Mouse (Mus musculus) heart, adult 2 months (tissue): ENCODE results near the gene Gnpda2. TPM values are rescaled to one million over a fixed set of nuclear protein-coding genes. Genes with fewer than 3 reads are reported as not detected.
A peak's percentile ranks its signal among the peaks of the same experiment; 100 is the strongest.

ENCODE experiments used
- DNase-seq, 2 experiments: peaks; one replicate each; pipeline ENCODE4 v3.0.0; 2021
- H3K27ac ChIP-seq: fragments of 200-600 bp; 2 replicates; pipeline ENCODE4 v1.8.1; 2022
- H3K27me3 ChIP-seq: fragments of 200-500 bp; 2 replicates; pipeline ENCODE4 v1.6.1; 2012; ENCODE audit warnings: mild to moderate bottlenecking, low read length, inconsistent platforms, mixed read lengths; ENCODE audit not compliant: control insufficient read depth, insufficient read depth
- H3K36me3 ChIP-seq: fragments of 200-500 bp; 2 replicates; pipeline ENCODE4 v1.6.1; 2012; ENCODE audit warnings: low read length, inconsistent platforms; ENCODE audit not compliant: control insufficient read depth, insufficient read depth
- H3K4me1 ChIP-seq: fragments of 200-500 bp; 2 replicates; pipeline ENCODE4 v1.6.1; 2011; ENCODE audit warnings: low read length; ENCODE audit not compliant: control insufficient read depth, insufficient read depth
- H3K4me3 ChIP-seq: fragments of 200-600 bp; 2 replicates; pipeline ENCODE4 v1.8.1; 2022
- H3K79me2 ChIP-seq: fragments of 200-500 bp; replicated peaks from 2 replicates; pipeline ENCODE4 v1.6.1; 2012; ENCODE audit warnings: mild to moderate bottlenecking, inconsistent platforms, low read length, moderate library complexity, mixed read lengths; ENCODE audit not compliant: control insufficient read depth, insufficient read depth
- H3K9ac ChIP-seq: fragments of 200-500 bp; 2 replicates; pipeline ENCODE4 v1.6.1; 2012; ENCODE audit warnings: low read depth, mild to moderate bottlenecking, control low read depth, inconsistent platforms, low read length, mixed read lengths
- CTCF ChIP-seq: fragments of 200-600 bp; IDR thresholded peaks from 2 replicates; pipeline ENCODE4 v1.8.1; 2022; ENCODE audit warnings: antibody characterized with exemption, mild to moderate bottlenecking, moderate library complexity
- EP300 ChIP-seq: fragments of 200-500 bp; IDR thresholded peaks from 2 replicates; pipeline ENCODE4 v1.6.1; 2011; ENCODE audit warnings: low read depth, low read length, control low read depth; ENCODE audit not compliant: insufficient read depth
- POLR2A ChIP-seq: fragments of 200-500 bp; IDR thresholded peaks from 2 replicates; pipeline ENCODE4 v1.6.1; 2011; ENCODE audit warnings: mild to moderate bottlenecking, low read depth, low read length, control low read depth; ENCODE audit not compliant: insufficient read depth
- WGBS: fragments of 180-500 bp; shearing (Covaris S2); methylation state at CpG from one replicate; pipeline ENCODE4 v1.1.7; 2018; 5-methylcytosine and 5-hydroxymethylcytosine counted together
- intact Hi-C: fragments of 180-260 bp; cut with DNase I; formaldehyde crosslinking; loops from one replicate; pipeline ENCODE4 v1.15.1; 2025
- polyA plus RNA-seq: library from polyadenylated mRNA; depleted of rRNA; stranded (reverse); fragments of >200 nt; gene quantifications from 2 replicates; pipeline ENCODE4 v1.2.3, GENCODE M21; 2012; rRNA removed
- total RNA-seq, 2 experiments: library from RNA; stranded (reverse); gene quantifications; 2 replicates each; pipeline ENCODE4 v1.2.3; 2021

The Gnpda2 gene
- total and polyA plus RNA-seq, 3 experiments, result 9.4 to 11.4 (median 11.1) TPM

GRCm38 (mm10) chr5:69557404-69557935, 34.7 kb downstream of the Gnpda2 start:
- H3K4me3 ChIP-seq, result peak overlapping the region; percentile 93
- 10% methylated on average over 16 of the region's 16 CpGs for WGBS
- H3K27ac ChIP-seq, result peak overlapping the region; percentile 94
- TF ChIP-seq EP300, result no peak
- H3K9ac ChIP-seq, result peak overlapping the region; percentile 94
- no peaks in the 10 kb centered on the region for H3K27me3 ChIP-seq
- intact Hi-C loops, result loop anchor here (2.0 kb wide), 1 partner anchor 33 kb away; no protein-coding TSS in a partner anchor
- H3K4me1 ChIP-seq, result no peaks in the 10 kb centered on the region; the same call in none of the 2 replicates
- no peak for DNase-seq
- peaks cover 7% of the 10 kb centered on the region for H3K36me3 ChIP-seq
- no peaks in the 10 kb centered on the region for H3K79me2 ChIP-seq

DNA sequence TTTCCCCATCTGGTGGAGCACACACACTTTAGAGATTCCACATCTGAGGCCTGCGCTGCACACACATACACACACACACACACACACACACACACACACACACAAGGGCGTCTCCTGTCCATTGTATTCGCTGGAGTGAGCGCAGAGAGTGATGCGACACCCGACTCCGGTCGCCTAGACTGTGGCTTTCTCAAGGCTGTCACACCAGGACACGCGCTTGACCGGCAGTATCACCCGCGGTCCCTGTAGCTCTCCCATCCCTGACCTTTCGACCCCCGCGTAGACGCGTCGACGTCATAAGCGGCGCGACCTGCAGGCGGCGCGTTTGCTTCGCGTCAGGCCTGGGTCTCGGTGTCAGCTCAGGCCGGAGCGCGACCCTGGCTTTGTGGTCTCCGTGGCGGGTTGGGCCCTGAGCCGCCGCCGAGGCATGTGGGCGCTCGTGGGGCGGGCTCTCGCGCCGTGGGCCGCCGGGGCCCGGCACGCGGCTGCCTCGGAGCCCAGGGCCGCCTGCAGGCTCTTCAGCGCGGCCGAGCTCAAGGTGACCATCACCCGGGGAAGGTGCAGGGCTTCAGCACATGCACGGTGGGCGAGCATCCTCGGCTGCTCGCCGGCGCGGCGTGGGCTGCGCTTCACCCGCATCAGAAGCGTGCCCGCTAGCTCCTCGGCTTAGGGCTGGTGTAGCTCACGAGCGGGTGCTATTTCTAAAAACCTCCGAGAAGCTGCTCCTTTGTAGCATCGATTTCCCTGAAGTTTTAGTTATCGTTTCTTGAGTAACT, 35.3 kb downstream of the Gnpda2 start, which contains the start of gene Guf1:
Gene Guf1, plus strand, starts transcription at position 296 of the 776 bp plus-strand sequence.
- intact Hi-C loops, result loop anchor here (2.0 kb wide), 1 partner anchor 34 kb away; no protein-coding TSS in a partner anchor
- TF ChIP-seq CTCF (peak; percentile 40), EP300 (0 out of 2 replicates have a peak, but pooled peaks have one; percentile 68), POLR2A (peak; percentile 89)
- Histone ChIP-seq H3K79me2 (no peaks in the 10 kb centered on the region), H3K9ac (peak within 1 kb of the TSS; percentile 94), H3K4me1 (no peaks in the 10 kb centered on the region; the same call in none of the 2 replicates), H3K27me3 (no peaks in the 10 kb centered on the region), H3K27ac (peak within 1 kb of the TSS; percentile 94), H3K4me3 (peak within 1 kb of the TSS; percentile 93), H3K36me3 (peaks cover 7% of the 10 kb centered on the region)
- DNase-seq, result peak; percentile 94 to 99
- under 1% methylated on average over 72 of the region's 72 CpGs for WGBS

DNA sequence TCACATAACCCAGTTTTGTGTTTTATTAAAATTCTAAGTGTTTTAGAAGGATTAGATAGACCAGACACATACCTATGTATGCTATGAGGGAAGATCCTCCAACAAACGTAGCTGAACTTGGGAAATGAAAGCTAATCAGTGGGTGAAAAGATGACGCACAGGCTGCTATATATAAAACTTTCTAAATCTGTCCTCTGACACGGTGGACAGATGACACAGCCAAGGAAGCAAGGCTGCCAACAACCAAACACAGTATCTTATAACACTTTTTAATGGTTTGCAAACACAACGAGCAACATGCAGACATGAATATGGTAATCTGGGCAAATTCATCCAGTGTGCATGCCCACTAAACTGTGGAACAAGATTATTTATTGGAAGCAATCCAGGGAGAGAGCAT, 49.7 kb downstream of the Gnpda2 start, which contains the start of gene Yipf7:
Gene Yipf7, minus strand, starts transcription at position 160 of the 400 bp plus-strand sequence.
- 29% methylated on average over 4 of the region's 4 CpGs for WGBS
- H3K27me3 ChIP-seq, result no peaks in the 10 kb centered on the region
- no peak within 1 kb of the TSS; the same call in 1 of the 2 replicates for H3K9ac ChIP-seq
- TF ChIP-seq CTCF, result no peak
- peak; percentile 57; the same call in 1 of the 2 replicates for TF ChIP-seq POLR2A
- TF ChIP-seq EP300, result no peak
- no peaks in the 10 kb centered on the region for H3K79me2 ChIP-seq
- intact Hi-C loops, result no loop called here
- H3K27ac ChIP-seq, result peak within 1 kb of the TSS; percentile 94
- peak; percentile 20 to 37 for DNase-seq
- peak within 1 kb of the TSS; percentile 47 for H3K4me3 ChIP-seq
- H3K4me1 ChIP-seq, result no peaks in the 10 kb centered on the region; the same call in 1 of the 2 replicates
- H3K36me3 ChIP-seq, result peaks cover 4% of the 10 kb centered on the region

- WGBS, result 50% methylated on average over 1 of the region's 1 CpGs
- intact Hi-C loops, result no loop called here
- H3K36me3 ChIP-seq, result peaks cover 4% of the 10 kb centered on the region
- H3K9ac ChIP-seq, result no peak overlapping the region
- no peaks in the 10 kb centered on the region for H3K27me3 ChIP-seq
- peak overlapping the region; percentile 47 for H3K4me3 ChIP-seq
- TF ChIP-seq POLR2A (no peak), CTCF (no peak), EP300 (no peak)
- no peak for DNase-seq
- H3K4me1 ChIP-seq, result no peaks in the 10 kb centered on the region; the same call in 1 of the 2 replicates
- H3K27ac ChIP-seq, result peak overlapping the region; percentile 94
- H3K79me2 ChIP-seq, result no peaks in the 10 kb centered on the region
These were observed 50.5 kb downstream of the Gnpda2 start for GRCm38 (mm10) chr5:69541680-69542079.

DNA sequence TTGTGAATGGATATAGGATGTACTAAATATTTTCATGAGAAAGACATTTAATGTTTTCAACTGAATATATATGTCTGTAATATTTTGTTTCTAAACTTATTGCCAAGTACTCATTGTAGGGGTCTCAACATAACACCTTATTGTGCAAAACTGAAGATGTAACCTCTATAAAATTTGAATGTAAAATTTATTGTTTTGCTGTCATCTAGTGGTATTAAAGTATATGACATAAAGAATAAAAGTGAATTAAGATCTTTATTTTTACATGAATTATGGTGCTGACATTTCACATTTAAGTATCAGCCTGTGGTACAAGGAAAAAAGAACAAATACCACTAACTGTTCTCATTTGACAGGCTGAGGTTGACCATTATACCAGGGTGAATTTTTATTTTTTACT, 68.2 kb downstream of the Gnpda2 start:
- no peaks in the 10 kb centered on the region for H3K27me3 ChIP-seq
- TF ChIP-seq POLR2A (no peak), EP300 (no peak), CTCF (0 out of 2 replicates have a peak, but pooled peaks have one; percentile 8)
- no peaks in the 10 kb centered on the region for H3K4me1 ChIP-seq
- no peak overlapping the region for H3K9ac ChIP-seq
- H3K36me3 ChIP-seq, result no peaks in the 10 kb centered on the region; the same call in 1 of the 2 replicates
- no peaks in the 10 kb centered on the region for H3K79me2 ChIP-seq
- no peak for DNase-seq
- intact Hi-C loops, result loop anchor here (10.0 kb wide), 1 partner anchor 1269 kb away; no protein-coding TSS in a partner anchor
- no peak overlapping the region for H3K27ac ChIP-seq
- no peak overlapping the region for H3K4me3 ChIP-seq

Other genes starting within 250 kb of the Gnpda2 start
- gene Yipf7, start 49.7 kb downstream of the Gnpda2 start, total RNA-seq, result 100 to 1,000 TPM; 164 to 193 TPM
- 211 and 385 TPM in 2 replicates for gene Yipf7, start 49.7 kb downstream of the Gnpda2 start, polyA plus RNA-seq
- gene Guf1, start 35.4 kb downstream of the Gnpda2 start, total RNA-seq, result 10 to 100 TPM; 27.5 to 30.8 TPM
- gene Guf1, start 35.4 kb downstream of the Gnpda2 start, polyA plus RNA-seq, result 4.6 and 11.9 TPM in 2 replicates